Mouse (Mus musculus): ENCODE measurements around the gene Cir1. TPM values are rescaled to one million over a fixed set of nuclear protein-coding genes. Genes with fewer than 3 reads are reported as not detected.

The Cir1 gene
- 3.8 and 5.5 TPM in 2 replicates for polyA plus RNA-seq (2012; rRNA removed)

- H3K4me3 ChIP-seq (ENCODE audit: insufficient read depth, low read depth, low read length) = peak within 1 kb of the TSS; percentile 90
- no peaks in the 10 kb centered on the region for H3K27me3 ChIP-seq (replicated peaks; ENCODE audit: control insufficient read depth, insufficient read depth, low read length)
- peak within 1 kb of the TSS; percentile 82 for H3K27ac ChIP-seq (ENCODE audit: insufficient read depth, low read depth, low read length)
- peaks cover 2% of the 10 kb centered on the region for H3K36me3 ChIP-seq (ENCODE audit: control insufficient read depth, insufficient read depth, low read length)
- WGBS = under 1% methylated on average over 64 of the region's 64 CpGs
- peaks cover 6% of the 10 kb centered on the region; the same call in 1 of the 2 replicates for H3K4me1 ChIP-seq (ENCODE audit: control insufficient read depth, insufficient read depth, low read length)
- TF ChIP-seq POLR2A (IDR thresholded peaks at IDR 0.05; ENCODE audit: low read depth, low read length) (peak; percentile 43), CTCF (conservative IDR thresholded peaks at IDR 0.05; ENCODE audit: insufficient read depth, insufficient read length, low read depth, low read length) (no peak)
- peak; percentile 97 for DNase-seq
Measured at GRCm38 (mm10) chr2:73312152-73313116, at the start of gene Cir1, which contains the start of gene Scrn3. TSS of gene Cir1 (minus strand) at chr2:73312701. TSS of gene Scrn3 (plus strand) at chr2:73312601.

DNA sequence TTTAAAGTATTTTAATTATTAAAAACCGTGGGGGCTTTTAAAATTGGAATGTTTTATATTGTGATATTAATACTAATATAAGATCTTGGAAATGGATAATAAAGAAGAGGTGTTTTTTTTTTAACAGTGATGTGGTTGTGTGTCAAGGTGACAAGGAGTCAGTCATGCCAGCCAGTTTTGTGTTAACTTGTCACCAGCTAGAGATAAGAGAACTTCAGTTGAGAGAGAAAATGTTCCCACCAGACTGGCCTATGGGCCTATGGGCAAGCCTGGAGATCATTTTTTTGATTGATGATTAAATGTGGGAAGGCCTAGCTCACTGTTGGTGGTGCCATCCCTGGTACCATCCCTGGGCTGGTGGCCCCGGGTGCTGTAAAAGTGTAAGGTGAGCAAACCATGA, 48.0 kb upstream of the Cir1 start:
- Histone ChIP-seq H3K27ac (ENCODE audit: insufficient read depth, low read depth, low read length) (no peak overlapping the region), H3K27me3 (replicated peaks; ENCODE audit: control insufficient read depth, insufficient read depth, low read length) (no peaks in the 10 kb centered on the region), H3K36me3 (ENCODE audit: control insufficient read depth, insufficient read depth, low read length) (no peaks in the 10 kb centered on the region), H3K4me1 (ENCODE audit: control insufficient read depth, insufficient read depth, low read length) (peaks cover 4% of the 10 kb centered on the region; the same call in 1 of the 2 replicates), H3K4me3 (ENCODE audit: insufficient read depth, low read depth, low read length) (no peak overlapping the region)
- 85% methylated on average over 2 of the region's 2 CpGs for WGBS
- DNase-seq = no peak
- TF ChIP-seq POLR2A (IDR thresholded peaks at IDR 0.05; ENCODE audit: low read depth, low read length) (no peak), CTCF (conservative IDR thresholded peaks at IDR 0.05; ENCODE audit: insufficient read depth, insufficient read length, low read depth, low read length) (no peak)

DNA sequence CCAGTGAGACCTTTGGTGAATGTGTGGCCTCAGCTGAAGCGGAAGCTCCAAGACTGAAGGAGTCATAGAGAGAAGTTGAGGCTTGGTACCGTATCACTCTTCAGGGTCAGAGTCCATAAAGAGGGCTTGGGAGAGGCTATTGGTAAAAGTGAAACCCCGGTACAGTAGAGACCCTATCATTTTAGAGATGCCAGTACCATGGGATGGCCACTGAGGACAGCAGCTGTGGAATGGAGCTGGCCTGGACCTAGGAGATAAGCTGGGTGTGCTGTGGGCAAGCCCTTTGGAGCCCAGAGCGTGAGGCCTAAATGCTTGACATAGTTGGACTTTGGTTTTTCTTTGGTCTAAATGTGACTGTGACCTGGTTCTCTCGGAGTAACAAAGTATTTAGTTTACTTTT, 47.4 kb upstream of the Cir1 start:
- Histone ChIP-seq H3K27ac (ENCODE audit: insufficient read depth, low read depth, low read length) (no peak overlapping the region), H3K36me3 (ENCODE audit: control insufficient read depth, insufficient read depth, low read length) (no peaks in the 10 kb centered on the region), H3K4me3 (ENCODE audit: insufficient read depth, low read depth, low read length) (no peak overlapping the region), H3K4me1 (ENCODE audit: control insufficient read depth, insufficient read depth, low read length) (peaks cover 4% of the 10 kb centered on the region; the same call in 1 of the 2 replicates), H3K27me3 (replicated peaks; ENCODE audit: control insufficient read depth, insufficient read depth, low read length) (no peaks in the 10 kb centered on the region)
- TF ChIP-seq POLR2A (IDR thresholded peaks at IDR 0.05; ENCODE audit: low read depth, low read length) (no peak), CTCF (conservative IDR thresholded peaks at IDR 0.05; ENCODE audit: insufficient read depth, insufficient read length, low read depth, low read length) (no peak)
- 71% methylated on average over 5 of the region's 5 CpGs for WGBS
- peak; percentile 58 for DNase-seq

DNA sequence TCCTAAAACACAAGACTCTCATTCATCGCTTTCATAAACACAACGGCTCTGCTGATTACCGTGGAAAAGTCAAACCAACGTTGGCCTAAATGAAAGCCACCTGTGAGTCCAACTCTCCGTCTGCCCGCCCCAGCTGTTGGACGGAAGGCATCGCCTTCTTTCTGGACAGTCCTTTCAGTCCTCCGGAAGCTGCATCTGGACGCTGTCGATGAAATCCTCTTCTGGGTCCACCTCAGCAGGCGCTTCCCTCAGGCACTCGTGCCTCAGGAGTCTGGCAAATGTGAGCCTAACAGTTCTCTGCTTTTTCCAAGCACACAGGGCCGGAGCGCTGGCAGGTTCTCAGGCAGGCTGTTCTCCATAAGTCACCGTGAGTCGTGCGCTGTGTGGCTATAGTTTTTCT, 44.5 kb upstream of the Cir1 start:
- WGBS = 88% methylated on average over 18 of the region's 18 CpGs
- H3K27ac ChIP-seq (ENCODE audit: insufficient read depth, low read depth, low read length) = no peak overlapping the region
- H3K27me3 ChIP-seq (replicated peaks; ENCODE audit: control insufficient read depth, insufficient read depth, low read length) = no peaks in the 10 kb centered on the region
- no peaks in the 10 kb centered on the region for H3K36me3 ChIP-seq (ENCODE audit: control insufficient read depth, insufficient read depth, low read length)
- TF ChIP-seq POLR2A (IDR thresholded peaks at IDR 0.05; ENCODE audit: low read depth, low read length) (no peak), CTCF (conservative IDR thresholded peaks at IDR 0.05; ENCODE audit: insufficient read depth, insufficient read length, low read depth, low read length) (no peak)
- peaks cover 6% of the 10 kb centered on the region; the same call in 1 of the 2 replicates for H3K4me1 ChIP-seq (ENCODE audit: control insufficient read depth, insufficient read depth, low read length)
- H3K4me3 ChIP-seq (ENCODE audit: insufficient read depth, low read depth, low read length) = no peak overlapping the region
- DNase-seq = no peak

DNA sequence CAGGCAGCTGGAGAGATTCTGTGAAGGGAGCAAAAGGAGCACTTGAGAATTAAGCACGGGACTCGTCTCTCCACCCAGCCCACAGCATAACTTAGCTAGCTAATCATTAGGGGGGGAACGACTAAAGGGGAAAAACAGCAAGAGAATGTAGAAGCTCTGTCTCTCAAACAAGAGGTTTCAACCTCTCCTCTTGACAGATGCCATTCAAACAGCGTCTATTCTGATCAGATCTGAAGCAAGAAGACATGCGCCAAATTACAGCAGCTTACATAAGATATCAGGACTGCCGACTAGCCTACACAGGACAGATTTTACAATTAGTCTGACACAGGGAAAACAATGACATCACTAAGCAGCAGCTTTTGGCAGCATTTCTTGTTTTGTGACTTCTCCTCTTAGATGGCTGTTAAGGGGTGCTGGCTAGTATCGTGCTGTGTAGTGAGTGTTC, 39.5 kb upstream of the Cir1 start:
- 32% methylated on average over 7 of the region's 7 CpGs for WGBS
- peak; percentile 38 for DNase-seq
- H3K4me3 ChIP-seq (ENCODE audit: insufficient read depth, low read depth, low read length) = no peak overlapping the region
- peak overlapping the region; percentile 19; the same call in 1 of the 2 replicates for H3K27ac ChIP-seq (ENCODE audit: insufficient read depth, low read depth, low read length)
- TF ChIP-seq POLR2A (IDR thresholded peaks at IDR 0.05; ENCODE audit: low read depth, low read length) (no peak), CTCF (conservative IDR thresholded peaks at IDR 0.05; ENCODE audit: insufficient read depth, insufficient read length, low read depth, low read length) (no peak)
- no peaks in the 10 kb centered on the region for H3K36me3 ChIP-seq (ENCODE audit: control insufficient read depth, insufficient read depth, low read length)
- H3K27me3 ChIP-seq (replicated peaks; ENCODE audit: control insufficient read depth, insufficient read depth, low read length) = no peaks in the 10 kb centered on the region
- H3K4me1 ChIP-seq (ENCODE audit: control insufficient read depth, insufficient read depth, low read length) = peaks cover 2% of the 10 kb centered on the region; the same call in 1 of the 2 replicates

- H3K27me3 ChIP-seq (replicated peaks; ENCODE audit: control insufficient read depth, insufficient read depth, low read length) = no peaks in the 10 kb centered on the region
- peaks cover 2% of the 10 kb centered on the region; the same call in 1 of the 2 replicates for H3K4me1 ChIP-seq (ENCODE audit: control insufficient read depth, insufficient read depth, low read length)
- DNase-seq = no peak
- H3K36me3 ChIP-seq (ENCODE audit: control insufficient read depth, insufficient read depth, low read length) = no peaks in the 10 kb centered on the region
- H3K27ac ChIP-seq (ENCODE audit: insufficient read depth, low read depth, low read length) = 0 out of 2 replicates have a peak overlapping the region, but pooled peaks have one; percentile 19
- TF ChIP-seq POLR2A (IDR thresholded peaks at IDR 0.05; ENCODE audit: low read depth, low read length) (no peak), CTCF (conservative IDR thresholded peaks at IDR 0.05; ENCODE audit: insufficient read depth, insufficient read length, low read depth, low read length) (no peak)
- no peak overlapping the region for H3K4me3 ChIP-seq (ENCODE audit: insufficient read depth, low read depth, low read length)
- 37% methylated on average over 5 of the region's 5 CpGs for WGBS
Measured at GRCm38 (mm10) chr2:73351496-73351895, 39.0 kb upstream of the Cir1 start.

- Histone ChIP-seq H3K27ac (ENCODE audit: insufficient read depth, low read depth, low read length) (no peak overlapping the region), H3K27me3 (replicated peaks; ENCODE audit: control insufficient read depth, insufficient read depth, low read length) (no peaks in the 10 kb centered on the region), H3K36me3 (ENCODE audit: control insufficient read depth, insufficient read depth, low read length) (no peaks in the 10 kb centered on the region), H3K4me1 (ENCODE audit: control insufficient read depth, insufficient read depth, low read length) (peaks cover 2% of the 10 kb centered on the region; the same call in 1 of the 2 replicates), H3K4me3 (ENCODE audit: insufficient read depth, low read depth, low read length) (0 out of 2 replicates have a peak overlapping the region, but pooled peaks have one; percentile 19)
- TF ChIP-seq CTCF (conservative IDR thresholded peaks at IDR 0.05; ENCODE audit: insufficient read depth, insufficient read length, low read depth, low read length) (no peak), POLR2A (IDR thresholded peaks at IDR 0.05; ENCODE audit: low read depth, low read length) (no peak)
- no peak for DNase-seq
- 78% methylated on average over 6 of the region's 6 CpGs for WGBS
Measured at GRCm38 (mm10) chr2:73348221-73348620, 35.7 kb upstream of the Cir1 start.

Data from kidney, adult 2 months (tissue).